Mouse (Mus musculus) brain, embryonic 14.5 days (tissue): ENCODE data around the gene Fam120c.

Experiments
- CTCF ChIP-seq: fragments of 200-500 bp; IDR thresholded peaks from 2 replicates; pipeline ENCODE4 v1.5.1; 2012; ENCODE audit warnings: inconsistent platforms, mild to moderate bottlenecking, moderate library complexity, borderline replicate concordance; ENCODE audit not compliant: insufficient read depth, insufficient read length; ENCODE audit errors: extremely low read depth
- POLR2A ChIP-seq: fragments of 200-500 bp; IDR thresholded peaks from 2 replicates; pipeline ENCODE4 v1.6.1; 2012; ENCODE audit warnings: mild to moderate bottlenecking, inconsistent platforms, borderline replicate concordance; ENCODE audit not compliant: poor library complexity, insufficient read depth, insufficient read length, severe bottlenecking; ENCODE audit errors: extremely low read depth

- TF ChIP-seq CTCF, result no peak
- TF ChIP-seq POLR2A, result no peak
Measured at GRCm38 (mm10) chrX:151444189-151444588, 100.2 kb downstream of the Fam120c start.
